8 mouse cellular contexts compared by ENCODE assay signal in the genomic region with DNA sequence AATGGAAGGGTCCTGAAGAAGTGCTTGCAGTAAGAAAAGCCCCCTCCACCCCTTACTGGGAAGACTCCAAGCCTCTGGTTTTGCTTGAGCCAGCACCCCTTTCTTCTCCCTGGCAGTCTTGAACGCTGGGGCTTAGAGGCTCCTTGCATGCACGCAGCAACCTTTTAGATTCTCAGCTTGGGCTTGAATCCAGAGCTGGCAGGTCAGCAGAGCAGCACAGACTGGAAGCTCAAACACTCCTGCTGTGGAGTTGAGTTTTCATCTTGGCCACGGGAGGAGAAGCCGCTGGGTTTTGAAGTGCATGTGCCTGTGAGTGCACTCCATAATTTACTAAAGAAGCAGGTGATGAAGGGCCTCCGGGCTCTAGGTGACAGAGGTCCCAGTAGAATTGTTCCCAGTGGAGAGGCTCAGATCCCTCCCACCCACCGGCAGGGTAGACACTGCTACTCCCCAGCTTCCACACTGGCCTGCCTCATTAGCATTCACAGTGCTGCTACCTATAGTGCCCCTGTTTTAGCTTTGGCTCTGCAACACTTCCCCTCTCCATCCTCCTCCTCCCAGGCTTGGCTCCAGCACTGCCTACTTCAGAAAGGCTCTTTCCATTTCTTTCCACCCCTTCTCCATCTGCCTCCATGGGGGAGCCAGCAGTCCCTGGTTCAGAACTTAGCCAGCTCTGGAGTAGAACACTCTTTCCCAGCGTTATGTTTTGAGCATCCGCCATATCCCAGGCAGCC. TPM values are rescaled to one million over a fixed set of nuclear protein-coding genes. Genes with fewer than 3 reads are reported as not detected.
DNase-seq lines count a peak whose midpoint lies in the region; ATAC-seq lines count a peak whose summit lies in the region.

No protein-coding gene starts in this region.

- WGBS in heart, embryonic 10.5 days, result 64% methylated on average over 8 of the region's 8 CpGs
- 50% methylated on average over 8 of the region's 8 CpGs for WGBS in lung, embryonic 16.5 days
- 43% methylated on average over 8 of the region's 8 CpGs for WGBS in forebrain, embryonic 16.5 days

- H3K9me3 ChIP-seq in heart, embryonic 10.5 days, result no peaks in the 10 kb centered on the region
- H3K9me3 ChIP-seq in lung, embryonic 16.5 days (ENCODE audit: control insufficient read depth, low read length), result no peaks in the 10 kb centered on the region
- no peaks in the 10 kb centered on the region for H3K9me3 ChIP-seq in forebrain, embryonic 16.5 days (ENCODE audit: control insufficient read depth, low read length)

- peaks cover 85% of the 10 kb centered on the region for H3K4me1 ChIP-seq in heart, embryonic 10.5 days
- H3K4me1 ChIP-seq in lung, embryonic 16.5 days (replicated peaks; ENCODE audit: control insufficient read depth, insufficient read depth, low read length), result peaks cover 46% of the 10 kb centered on the region
- peaks cover 11% of the 10 kb centered on the region for H3K4me1 ChIP-seq in forebrain, embryonic 16.5 days (replicated peaks; ENCODE audit: control insufficient read depth, insufficient read depth, low read length)

- peaks cover 89% of the 10 kb centered on the region for H3K36me3 ChIP-seq in heart, embryonic 10.5 days
- no peaks in the 10 kb centered on the region for H3K36me3 ChIP-seq in lung, embryonic 16.5 days (ENCODE audit: control insufficient read depth, insufficient read depth, low read length)
- no peaks in the 10 kb centered on the region for H3K36me3 ChIP-seq in forebrain, embryonic 16.5 days (ENCODE audit: control insufficient read depth, insufficient read depth)

- no peak overlapping the region for H3K4me2 ChIP-seq in lung, embryonic 16.5 days (ENCODE audit: low read depth, low read length)
- no peak overlapping the region for H3K4me2 ChIP-seq in forebrain, embryonic 16.5 days (ENCODE audit: low read length)

- ATAC-seq in lung, embryonic 16.5 days (ENCODE audit: low read depth), result peak; percentile 22; the same call in 1 of the 2 replicates
- peak; percentile 72 for ATAC-seq in forebrain, embryonic 16.5 days

- no peaks in the 10 kb centered on the region for H3K27me3 ChIP-seq in heart, embryonic 10.5 days (ENCODE audit: insufficient read depth, poor library complexity, severe bottlenecking)
- no peaks in the 10 kb centered on the region for H3K27me3 ChIP-seq in lung, embryonic 16.5 days (ENCODE audit: control insufficient read depth, insufficient read depth, low read depth, low read length)
- H3K27me3 ChIP-seq in forebrain, embryonic 16.5 days (replicated peaks; ENCODE audit: control insufficient read depth, insufficient read depth, low read length), result no peaks in the 10 kb centered on the region

- peak overlapping the region; percentile 59 for H3K27ac ChIP-seq in heart, embryonic 10.5 days
- peak overlapping the region; percentile 28 for H3K27ac ChIP-seq in lung, embryonic 16.5 days (ENCODE audit: low read length)
- H3K27ac ChIP-seq in forebrain, embryonic 16.5 days (ENCODE audit: low read length), result peak overlapping the region; percentile 56

- no peak overlapping the region for H3K9ac ChIP-seq in lung, embryonic 16.5 days (ENCODE audit: low read length)
- H3K9ac ChIP-seq in forebrain, embryonic 16.5 days (replicated peaks; ENCODE audit: low read depth, low read length), result no peak overlapping the region

- intact Hi-C loops in heart, postnatal 10 days (cut with DNase I), result no loop called here

- no peak for DNase-seq in heart, embryonic 10.5 days (ENCODE audit: low spot score)
- no peak for DNase-seq in heart, postnatal 10 days
- DNase-seq in lung, postnatal 4 days, result no peak
- DNase-seq in right cerebral cortex, postnatal 10 days (ENCODE audit: low spot score in 2 of 2), result peak; percentile 77 to 82
- no peak for DNase-seq in adrenal gland, postnatal 36 days
- DNase-seq in embryo, embryonic 11 days, result no peak

- no peak overlapping the region for H3K4me3 ChIP-seq in heart, embryonic 10.5 days
- no peak overlapping the region for H3K4me3 ChIP-seq in lung, embryonic 16.5 days (ENCODE audit: low read length)
- H3K4me3 ChIP-seq in forebrain, embryonic 16.5 days (replicated peaks; ENCODE audit: low read length), result no peak overlapping the region

RNA-seq across cellular contexts. Expression of gene Mical2, which starts 15.7 kb away (rescaled TPM):
- 77.8 and 153 TPM in 2 replicates for polyA plus RNA-seq in heart, embryonic 10.5 days (2016; fragmentation: Nextera tagmentation; extraction: Ambion mirVana)
- 100 to 1,000 TPM; 177 to 185 TPM for total RNA-seq in heart, postnatal 10 days (2021)
- 27.3 and 27.6 TPM in 2 replicates for polyA plus RNA-seq in lung, embryonic 16.5 days (2015; fragmentation: Nextera tagmentation; extraction: Ambion mirVana)
- polyA plus RNA-seq in forebrain, embryonic 16.5 days (2015; fragmentation: Nextera tagmentation; extraction: Ambion mirVana), result 10.0 and 11.1 TPM in 2 replicates
- total RNA-seq in adrenal gland, postnatal 36 days (2021), result 10 to 100 TPM in 1 of 2 experiments, 1 to 10 TPM in 1; 8.5 to 19.7 TPM

Comparison
In these comparisons a context has a peak if more than half of its experiments do, and no peak if none do; other contexts are left out.
1. DNase-seq: peak in right cerebral cortex, postnatal 10 days (2 of 2); none in heart, embryonic 10.5 days (single experiment), heart, postnatal 10 days (0 of 2), lung, postnatal 4 days (0 of 2), adrenal gland, postnatal 36 days (0 of 2) and embryo, embryonic 11 days (single experiment).
2. Peak in every context shown above with its lines, with median percentiles within 50 percentile points of each other: H3K27ac ChIP-seq.